Mouse (Mus musculus): ENCODE measurements around the gene Pak6.

Gene Pak6

GRCm38 (mm10) chr2:118729194-118729593, 66.1 kb downstream of the Pak6 start:
- no peak for DNase-seq (ENCODE audit: low read depth, low spot score)

GRCm38 (mm10) chr2:118729816-118730621, 66.9 kb downstream of the Pak6 start:
- DNase-seq (ENCODE audit: low read depth, low spot score): no peak

GRCm38 (mm10) chr2:118730622-118730915, 67.5 kb downstream of the Pak6 start:
- DNase-seq (ENCODE audit: low read depth, low spot score): peak; percentile 42

GRCm38 (mm10) chr2:118731981-118732380, 68.9 kb downstream of the Pak6 start:
- DNase-seq (ENCODE audit: low read depth, low spot score): no peak

GRCm38 (mm10) chr2:118733341-118733740, 70.2 kb downstream of the Pak6 start:
- DNase-seq (ENCODE audit: low read depth, low spot score): no peak

- no peak for DNase-seq (ENCODE audit: low read depth, low spot score)
These were observed 77.2 kb downstream of the Pak6 start for GRCm38 (mm10) chr2:118740341-118740740.

- no peak for DNase-seq (ENCODE audit: low read depth, low spot score)
These were observed 78.1 kb downstream of the Pak6 start for GRCm38 (mm10) chr2:118741183-118741582.

- DNase-seq (ENCODE audit: low read depth, low spot score): peak; percentile 74
These were observed 80.3 kb downstream of the Pak6 start for GRCm38 (mm10) chr2:118743261-118743943.

- DNase-seq (ENCODE audit: low read depth, low spot score): no peak
These were observed 81.5 kb downstream of the Pak6 start for GRCm38 (mm10) chr2:118744621-118745020.

- DNase-seq (ENCODE audit: low read depth, low spot score): peak; percentile 84
These were observed 82.3 kb downstream of the Pak6 start, which contains the start of gene Inafm2 for GRCm38 (mm10) chr2:118745232-118745884. Inafm2 (plus strand) TSS chr2:118745758.

- peak; percentile 46 for DNase-seq (ENCODE audit: low read depth, low spot score)
These were observed 83.1 kb downstream of the Pak6 start for GRCm38 (mm10) chr2:118745915-118746901.

GRCm38 (mm10) chr2:118747301-118747960, 84.3 kb downstream of the Pak6 start:
- DNase-seq (ENCODE audit: low read depth, low spot score): no peak

All from ZHBTc4 (cell line).